Mouse (Mus musculus): ENCODE results near the gene Bspry. TPM values are rescaled to one million over a fixed set of nuclear protein-coding genes. Genes with fewer than 3 reads are reported as not detected.

Gene Bspry
- polyA plus RNA-seq, 1 experiment from 2014 or later = 1.0 TPM

Other genes starting within 250 kb of the Bspry start
- gene Zfp37, start 249.0 kb upstream of the Bspry start, polyA plus RNA-seq (2015; fragmentation: Nextera tagmentation; extraction: Ambion mirVana) = 31.4 and 31.6 TPM in 2 replicates
- 19.3 and 19.7 TPM in 2 replicates for gene Slc31a2, start 217.5 kb upstream of the Bspry start, polyA plus RNA-seq (2015; fragmentation: Nextera tagmentation; extraction: Ambion mirVana)
- 20.9 and 23.0 TPM in 2 replicates for gene Fkbp15, start 119.5 kb upstream of the Bspry start, polyA plus RNA-seq (2015; fragmentation: Nextera tagmentation; extraction: Ambion mirVana)
- gene Slc31a1, start 119.3 kb upstream of the Bspry start, polyA plus RNA-seq (2015; fragmentation: Nextera tagmentation; extraction: Ambion mirVana) = 34.6 and 36.8 TPM in 2 replicates
- 75.0 and 76.5 TPM in 2 replicates for gene Cdc26, start 71.4 kb upstream of the Bspry start, polyA plus RNA-seq (2015; fragmentation: Nextera tagmentation; extraction: Ambion mirVana)
- 15.6 and 16.5 TPM in 2 replicates for gene Prpf4, start 71.3 kb upstream of the Bspry start, polyA plus RNA-seq (2015; fragmentation: Nextera tagmentation; extraction: Ambion mirVana)
- 0.20 and 0.21 TPM in 2 replicates for gene Rnf183, start 44.8 kb upstream of the Bspry start, polyA plus RNA-seq (2015; fragmentation: Nextera tagmentation; extraction: Ambion mirVana)
- gene Wdr31, start 9.2 kb upstream of the Bspry start, polyA plus RNA-seq (2015; fragmentation: Nextera tagmentation; extraction: Ambion mirVana) = 15.8 and 16.3 TPM in 2 replicates
- gene Hdhd3, start 23.4 kb downstream of the Bspry start, polyA plus RNA-seq (2015; fragmentation: Nextera tagmentation; extraction: Ambion mirVana) = 12.7 and 14.5 TPM in 2 replicates
- 71.2 and 72.1 TPM in 2 replicates for gene Alad, start 39.9 kb downstream of the Bspry start, polyA plus RNA-seq (2015; fragmentation: Nextera tagmentation; extraction: Ambion mirVana)
- gene Pole3, start 45.0 kb downstream of the Bspry start, polyA plus RNA-seq (2015; fragmentation: Nextera tagmentation; extraction: Ambion mirVana) = 58.9 and 62.2 TPM in 2 replicates
- gene 4933430I17Rik, start 45.3 kb downstream of the Bspry start, polyA plus RNA-seq (2015; fragmentation: Nextera tagmentation; extraction: Ambion mirVana) = 0.52 and 1.2 TPM in 2 replicates
- 76.6 and 80.1 TPM in 2 replicates for gene Rgs3, start 79.8 kb downstream of the Bspry start, polyA plus RNA-seq (2015; fragmentation: Nextera tagmentation; extraction: Ambion mirVana)

Data from midbrain, embryonic 15.5 days (tissue).